Mouse (Mus musculus): ENCODE results near the gene Cfap221. TPM values are rescaled to one million over a fixed set of nuclear protein-coding genes. Genes with fewer than 3 reads are reported as not detected.
A peak's percentile ranks its signal among the peaks of the same experiment; 100 is the strongest.

Gene Cfap221
- polyA plus RNA-seq, 1 experiment from 2014 or later: 0.26 TPM

DNA sequence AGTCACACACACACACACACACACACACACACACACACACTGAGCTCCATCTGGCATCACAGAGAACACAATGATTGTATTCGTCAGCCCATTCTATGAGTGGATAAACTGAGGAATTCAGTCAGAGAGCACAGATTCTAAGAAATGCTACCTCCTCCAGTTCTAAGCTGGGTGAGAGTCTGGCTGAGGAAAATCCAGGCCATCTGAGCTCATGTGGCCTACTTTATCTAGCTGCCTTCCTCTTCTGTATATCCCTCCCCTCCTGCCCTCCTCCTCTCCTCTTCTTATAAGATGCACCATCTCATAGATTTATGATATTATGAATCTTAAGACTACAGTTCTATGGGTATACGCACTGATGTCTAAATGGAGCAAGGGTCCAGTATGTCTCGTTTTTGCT is 103.4 kb downstream of the Cfap221 start:
- H3K36me3 ChIP-seq: no peaks in the 10 kb centered on the region
- H3K4me3 ChIP-seq (replicated peaks): no peak overlapping the region
- H3K4me1 ChIP-seq: 0 out of 2 replicates have a peak, but pooled peaks cover 6% of the 10 kb centered on the region
- no peak overlapping the region for H3K4me2 ChIP-seq
- H3K27me3 ChIP-seq (replicated peaks): no peaks in the 10 kb centered on the region
- H3K27ac ChIP-seq (replicated peaks): no peak overlapping the region
- H3K9ac ChIP-seq (replicated peaks): no peak overlapping the region
- no peaks in the 10 kb centered on the region for H3K9me3 ChIP-seq (replicated peaks)
- ATAC-seq (ENCODE audit: low FRiP score): no peak
- WGBS: 87% methylated on average over 3 of the region's 3 CpGs

DNA sequence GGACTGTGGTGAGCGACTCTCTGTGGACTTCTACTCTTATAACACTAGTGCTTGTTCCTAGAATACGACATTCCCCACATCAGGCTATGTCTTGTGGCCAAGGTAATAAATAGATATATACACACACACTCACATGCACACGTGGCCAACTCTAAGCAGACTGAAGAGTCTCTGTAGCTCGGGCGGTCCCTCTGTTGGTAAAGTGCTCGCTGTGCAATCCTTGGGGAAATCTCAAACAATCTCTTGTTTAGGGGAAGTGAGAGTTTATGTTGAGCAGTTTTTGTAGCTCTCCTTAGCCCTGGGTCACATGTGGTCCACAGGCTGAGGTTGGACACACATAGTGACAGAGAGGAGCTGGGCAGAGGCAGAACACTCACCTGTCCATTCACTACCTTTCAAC is 104.1 kb downstream of the Cfap221 start:
- no peak overlapping the region for H3K4me3 ChIP-seq (replicated peaks)
- 78% methylated on average over 6 of the region's 6 CpGs for WGBS
- H3K36me3 ChIP-seq: no peaks in the 10 kb centered on the region
- H3K27me3 ChIP-seq (replicated peaks): no peaks in the 10 kb centered on the region
- 0 out of 2 replicates have a peak, but pooled peaks cover 6% of the 10 kb centered on the region for H3K4me1 ChIP-seq
- ATAC-seq (ENCODE audit: low FRiP score): no peak
- H3K27ac ChIP-seq (replicated peaks): no peak overlapping the region
- H3K9me3 ChIP-seq (replicated peaks): no peaks in the 10 kb centered on the region
- no peak overlapping the region for H3K4me2 ChIP-seq
- no peak overlapping the region for H3K9ac ChIP-seq (replicated peaks)

DNA sequence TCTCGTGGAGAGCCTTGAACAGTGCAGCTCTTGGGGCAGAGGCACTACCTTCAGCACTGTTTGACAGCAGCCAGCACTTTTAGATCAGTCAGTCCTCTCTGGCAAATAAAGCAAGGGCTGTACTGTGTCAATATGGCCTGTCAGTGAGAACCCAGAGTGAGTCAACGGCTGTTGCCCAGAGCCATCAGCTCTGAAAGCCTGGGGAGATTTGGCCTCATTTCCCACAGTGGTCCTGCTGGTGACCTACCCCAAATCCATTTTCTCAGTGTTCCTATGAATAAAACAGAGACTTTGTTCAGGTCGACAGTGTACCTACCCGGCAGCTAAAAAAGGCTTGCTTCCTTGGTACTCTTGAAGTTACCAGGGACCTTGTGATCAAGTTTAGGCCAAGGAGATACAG is 105.2 kb downstream of the Cfap221 start:
- no peaks in the 10 kb centered on the region for H3K9me3 ChIP-seq (replicated peaks)
- no peak overlapping the region for H3K4me2 ChIP-seq
- no peak overlapping the region for H3K9ac ChIP-seq (replicated peaks)
- H3K4me1 ChIP-seq: 0 out of 2 replicates have a peak, but pooled peaks cover 6% of the 10 kb centered on the region
- 70% methylated on average over 4 of the region's 4 CpGs for WGBS
- H3K4me3 ChIP-seq (replicated peaks): no peak overlapping the region
- no peak overlapping the region for H3K27ac ChIP-seq (replicated peaks)
- H3K27me3 ChIP-seq (replicated peaks): no peaks in the 10 kb centered on the region
- no peak for ATAC-seq (ENCODE audit: low FRiP score)
- no peaks in the 10 kb centered on the region for H3K36me3 ChIP-seq

DNA sequence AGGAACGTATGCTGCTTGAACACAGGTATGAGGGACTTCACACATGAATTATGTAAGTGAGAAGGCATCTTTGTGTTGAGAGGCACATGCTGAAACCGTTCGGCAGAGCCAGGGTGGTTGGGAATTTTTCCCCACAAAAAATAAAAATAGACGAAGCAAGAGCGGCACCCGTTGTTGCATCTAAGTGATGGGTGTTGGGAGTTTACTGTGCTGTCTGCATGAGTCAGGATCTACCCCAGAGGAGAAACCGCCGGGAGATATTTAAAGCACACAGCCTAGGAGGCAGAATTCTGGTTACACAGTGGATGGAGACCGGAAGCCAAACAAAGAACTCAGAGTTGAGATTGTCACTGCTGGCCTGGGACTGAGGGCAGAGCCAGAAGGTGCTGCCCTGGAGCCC is 105.9 kb downstream of the Cfap221 start:
- no peaks in the 10 kb centered on the region for H3K9me3 ChIP-seq (replicated peaks)
- ATAC-seq (ENCODE audit: low FRiP score): no peak
- no peak overlapping the region for H3K4me2 ChIP-seq
- 92% methylated on average over 9 of the region's 9 CpGs for WGBS
- H3K27ac ChIP-seq (replicated peaks): no peak overlapping the region
- 0 out of 2 replicates have a peak, but pooled peaks cover 6% of the 10 kb centered on the region for H3K4me1 ChIP-seq
- no peak overlapping the region for H3K9ac ChIP-seq (replicated peaks)
- no peaks in the 10 kb centered on the region for H3K36me3 ChIP-seq
- no peaks in the 10 kb centered on the region for H3K27me3 ChIP-seq (replicated peaks)
- no peak overlapping the region for H3K4me3 ChIP-seq (replicated peaks)

DNA sequence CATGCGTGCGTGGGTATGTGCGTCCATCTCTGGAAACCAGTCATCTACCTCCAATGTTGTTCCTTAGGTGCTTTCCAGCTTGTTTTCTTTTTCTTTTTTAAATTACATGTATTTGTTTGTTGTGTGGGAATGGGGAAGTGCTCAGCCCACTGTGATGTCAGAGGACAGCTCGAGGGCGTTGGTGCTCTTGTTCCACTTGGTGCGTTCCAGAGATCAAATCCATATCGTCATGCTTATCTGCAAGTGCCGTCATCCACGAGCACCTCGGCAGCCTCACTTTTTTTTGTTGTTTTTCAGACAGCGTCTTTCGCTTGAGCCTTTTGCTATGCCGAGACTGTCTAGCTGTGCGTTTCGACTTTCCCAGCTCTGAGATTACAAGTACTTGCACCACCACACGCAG is 107.7 kb downstream of the Cfap221 start:
- Histone ChIP-seq H3K4me2 (no peak overlapping the region), H3K36me3 (no peaks in the 10 kb centered on the region), H3K4me3 (replicated peaks) (no peak overlapping the region), H3K27me3 (replicated peaks) (no peaks in the 10 kb centered on the region), H3K9me3 (replicated peaks) (no peaks in the 10 kb centered on the region), H3K4me1 (no peaks in the 10 kb centered on the region), H3K9ac (replicated peaks) (no peak overlapping the region), H3K27ac (replicated peaks) (no peak overlapping the region)
- ATAC-seq (ENCODE audit: low FRiP score): no peak
- 88% methylated on average over 16 of the region's 16 CpGs for WGBS

DNA sequence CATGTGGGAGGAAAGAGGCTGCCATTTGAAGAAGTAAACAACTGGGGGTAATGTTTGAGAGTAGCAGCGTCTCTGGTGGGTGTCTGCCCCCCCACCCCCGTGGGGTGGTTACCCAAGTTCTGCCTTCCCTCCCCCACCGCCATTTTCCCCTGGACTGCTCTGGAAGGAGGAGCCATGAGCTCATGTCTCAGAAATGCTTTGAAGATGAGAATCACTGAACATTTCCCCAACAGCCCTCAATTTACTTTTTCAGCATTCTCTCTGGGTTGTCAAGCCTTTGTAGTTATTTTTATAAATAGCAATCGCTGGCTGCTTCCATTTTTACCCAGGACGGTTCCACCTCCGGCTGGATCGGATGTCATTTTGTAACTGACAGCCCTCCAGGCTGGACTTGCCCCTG is 110.7 kb downstream of the Cfap221 start:
- 74% methylated on average over 7 of the region's 7 CpGs for WGBS

DNA sequence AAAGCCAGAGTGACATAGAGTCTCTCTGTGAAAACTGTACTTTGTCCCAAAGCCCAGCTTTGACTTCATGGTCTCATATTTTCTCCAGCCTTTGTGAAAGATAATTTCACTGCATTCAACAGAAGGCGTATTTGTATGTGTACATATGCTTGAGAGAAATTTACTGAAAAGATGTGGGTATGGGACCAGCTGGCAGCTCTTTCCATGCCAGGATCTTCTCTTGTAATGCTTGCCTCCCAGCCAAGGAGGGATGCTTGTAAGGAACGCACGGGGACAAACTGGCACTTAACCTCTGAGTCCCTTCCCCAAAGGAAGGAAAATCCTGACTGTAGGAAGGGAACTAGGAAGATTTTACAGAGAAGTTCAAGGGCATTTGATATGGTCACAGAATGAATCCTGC is 112.8 kb downstream of the Cfap221 start:
- peaks cover 6% of the 10 kb centered on the region; the same call in 1 of the 2 replicates for H3K4me1 ChIP-seq
- no peaks in the 10 kb centered on the region for H3K27me3 ChIP-seq (replicated peaks)
- ATAC-seq (ENCODE audit: low FRiP score): no peak
- H3K4me2 ChIP-seq: no peak overlapping the region
- H3K36me3 ChIP-seq: no peaks in the 10 kb centered on the region
- no peak overlapping the region for H3K9ac ChIP-seq (replicated peaks)
- H3K9me3 ChIP-seq (replicated peaks): no peaks in the 10 kb centered on the region
- no peak overlapping the region for H3K27ac ChIP-seq (replicated peaks)
- H3K4me3 ChIP-seq (replicated peaks): no peak overlapping the region
- 81% methylated on average over 3 of the region's 3 CpGs for WGBS

More for the DNA sequence above, 110.7 kb downstream of the Cfap221 start:
- ATAC-seq (ENCODE audit: low FRiP score): no peak
- no peak overlapping the region for H3K27ac ChIP-seq (replicated peaks)
- H3K4me1 ChIP-seq: no peaks in the 10 kb centered on the region
- H3K4me3 ChIP-seq (replicated peaks): no peak overlapping the region
- no peaks in the 10 kb centered on the region for H3K9me3 ChIP-seq (replicated peaks)
- no peaks in the 10 kb centered on the region for H3K36me3 ChIP-seq
- H3K27me3 ChIP-seq (replicated peaks): no peaks in the 10 kb centered on the region
- H3K9ac ChIP-seq (replicated peaks): no peak overlapping the region
- H3K4me2 ChIP-seq: no peak overlapping the region

DNA sequence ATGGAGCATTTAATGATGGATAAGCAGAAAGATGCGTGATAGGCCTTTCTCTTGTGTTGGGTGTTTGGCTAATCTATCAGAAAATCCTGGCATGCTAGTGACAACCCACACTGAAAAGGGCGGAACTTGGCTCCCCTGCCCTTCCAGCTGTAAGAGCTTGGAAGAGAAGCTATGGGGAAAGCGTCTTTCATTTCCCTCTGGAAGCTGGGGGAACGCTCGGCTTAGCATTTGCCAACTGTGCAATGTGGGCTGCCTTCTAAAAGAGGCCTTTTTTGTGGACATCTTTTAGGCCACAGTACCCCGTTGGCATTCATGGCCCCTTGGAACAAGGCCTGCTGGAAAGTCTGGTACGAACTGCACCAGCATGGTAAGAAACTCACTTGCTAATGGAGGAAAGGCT is 118.1 kb downstream of the Cfap221 start:
- Histone ChIP-seq H3K4me3 (replicated peaks) (no peak overlapping the region), H3K4me1 (peaks cover 12% of the 10 kb centered on the region; the same call in 1 of the 2 replicates), H3K9me3 (replicated peaks) (no peaks in the 10 kb centered on the region), H3K9ac (replicated peaks) (no peak overlapping the region), H3K27me3 (replicated peaks) (no peaks in the 10 kb centered on the region), H3K27ac (replicated peaks) (peak overlapping the region; percentile 58; the same call in 1 of the 2 replicates), H3K36me3 (no peaks in the 10 kb centered on the region), H3K4me2 (no peak overlapping the region)
- ATAC-seq (ENCODE audit: low FRiP score): peak; percentile 69
- WGBS: 60% methylated on average over 7 of the region's 7 CpGs

DNA sequence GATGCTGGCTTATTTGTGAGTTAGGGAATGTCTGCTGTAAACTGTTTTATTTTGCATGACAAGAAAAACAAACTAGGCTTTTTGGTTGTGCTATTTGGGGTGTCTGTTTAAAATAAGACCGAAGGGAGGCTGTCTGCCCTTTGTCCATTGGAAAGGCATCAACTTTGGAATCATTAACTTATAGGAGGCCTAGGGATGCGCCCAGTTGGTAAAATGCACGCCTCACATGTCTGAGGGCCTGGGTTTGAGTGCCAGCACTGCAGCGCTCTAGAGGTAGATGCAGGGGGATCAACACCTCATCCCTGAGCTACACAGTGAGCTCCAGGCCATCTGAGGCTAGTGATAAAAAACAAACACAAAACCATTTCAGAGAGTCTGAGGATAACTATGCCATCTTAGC is 119.6 kb downstream of the Cfap221 start:
- Histone ChIP-seq H3K9me3 (replicated peaks) (no peaks in the 10 kb centered on the region), H3K27me3 (replicated peaks) (no peaks in the 10 kb centered on the region), H3K9ac (replicated peaks) (no peak overlapping the region), H3K4me2 (no peak overlapping the region), H3K36me3 (no peaks in the 10 kb centered on the region), H3K4me3 (replicated peaks) (no peak overlapping the region), H3K27ac (replicated peaks) (no peak overlapping the region), H3K4me1 (peaks cover 12% of the 10 kb centered on the region; the same call in 1 of the 2 replicates)
- ATAC-seq (ENCODE audit: low FRiP score): no peak
- 93% methylated on average over 4 of the region's 4 CpGs for WGBS

Other genes with a start within 250 kb of the Cfap221 start
- gene Ptpn4, start 159.6 kb downstream of the Cfap221 start, polyA plus RNA-seq (2015; fragmentation: Nextera tagmentation; extraction: Ambion mirVana): 7.7 and 11.8 TPM in 2 replicates
- gene Tmem177, start 84.0 kb downstream of the Cfap221 start, polyA plus RNA-seq (2015; fragmentation: Nextera tagmentation; extraction: Ambion mirVana): 5.9 and 6.6 TPM in 2 replicates
- 0.84 and 0.89 TPM in 2 replicates for gene Sctr, start 9.7 kb upstream of the Cfap221 start, polyA plus RNA-seq (2015; fragmentation: Nextera tagmentation; extraction: Ambion mirVana)
- gene Tmem37, start 76.8 kb upstream of the Cfap221 start, polyA plus RNA-seq (2015; fragmentation: Nextera tagmentation; extraction: Ambion mirVana): 6.5 and 7.7 TPM in 2 replicates
- 1,502 and 1,904 TPM in 2 replicates for gene Dbi, start 123.8 kb upstream of the Cfap221 start, polyA plus RNA-seq (2015; fragmentation: Nextera tagmentation; extraction: Ambion mirVana)
- 17.3 and 17.9 TPM in 2 replicates for gene 3110009E18Rik, start 124.0 kb upstream of the Cfap221 start, polyA plus RNA-seq (2015; fragmentation: Nextera tagmentation; extraction: Ambion mirVana)